ENCODE assay signal across 12 mouse cellular contexts in genomic region chr9:114979969-114980368, GRCm38 (mm10). TPM values are rescaled to one million over a fixed set of nuclear protein-coding genes. Genes with fewer than 3 reads are reported as not detected.
DNase-seq lines count a peak whose midpoint lies in the region; ATAC-seq and TF ChIP-seq lines count a peak whose summit lies in the region.
"Had no signal": no experiment of that assay in that cellular context is flagged by ENCODE, and none has a peak within 500 bp of the region (broad histone marks: within the 10 kb centered on the region; RNA-seq: fewer than 3 reads in every experiment).

No protein-coding gene starts in this region.

- H3K4me1 ChIP-seq in kidney, embryonic 15.5 days, result peaks cover 23% of the 10 kb centered on the region
- H3K4me1 ChIP-seq in stomach, embryonic 16.5 days (ENCODE audit: control insufficient read depth, insufficient read depth, low read length), result peaks cover 11% of the 10 kb centered on the region
- 0 out of 2 replicates have a peak, but pooled peaks cover 3% of the 10 kb centered on the region for H3K4me1 ChIP-seq in stomach, postnatal 0 days (replicated peaks; ENCODE audit: control insufficient read depth, insufficient read depth)
- peaks cover 11% of the 10 kb centered on the region for H3K4me1 ChIP-seq in intestine, postnatal 0 days (replicated peaks; ENCODE audit: control insufficient read depth, insufficient read depth, low read length)

- H3K27me3 ChIP-seq in kidney, embryonic 15.5 days, result peaks cover 15% of the 10 kb centered on the region
- no peaks in the 10 kb centered on the region; the same call in 1 of the 2 replicates for H3K27me3 ChIP-seq in stomach, embryonic 16.5 days (ENCODE audit: control insufficient read depth, insufficient read depth, low read length)
- H3K27me3 ChIP-seq in stomach, postnatal 0 days (ENCODE audit: control insufficient read depth, insufficient read depth, low read length), result no peaks in the 10 kb centered on the region
- H3K27me3 ChIP-seq in intestine, postnatal 0 days (replicated peaks; ENCODE audit: control insufficient read depth, insufficient read depth, low read length), result no peaks in the 10 kb centered on the region

- no peak overlapping the region for H3K27ac ChIP-seq in kidney, embryonic 15.5 days
- H3K27ac ChIP-seq in stomach, embryonic 16.5 days (ENCODE audit: low read length), result no peak overlapping the region
- H3K27ac ChIP-seq in stomach, postnatal 0 days (replicated peaks), result no peak overlapping the region
- 0 out of 2 replicates have a peak overlapping the region, but pooled peaks have one; percentile 28 for H3K27ac ChIP-seq in intestine, postnatal 0 days (ENCODE audit: low read depth, low read length)
- H3K27ac ChIP-seq: liver, embryonic 12.5 days had no signal

- intact Hi-C loops in gastrocnemius, postnatal 14 days (cut with DNase I; ENCODE audit: low total_unique reads), result no loop called here

- H3K9ac ChIP-seq in kidney, embryonic 15.5 days, result no peak overlapping the region
- no peak overlapping the region for H3K9ac ChIP-seq in stomach, embryonic 16.5 days (ENCODE audit: low read length)
- H3K9ac ChIP-seq in stomach, postnatal 0 days (ENCODE audit: low read length), result no peak overlapping the region
- H3K9ac ChIP-seq in intestine, postnatal 0 days (ENCODE audit: low read depth, low read length), result no peak overlapping the region
- H3K9ac ChIP-seq: liver, embryonic 12.5 days had no signal

- peak overlapping the region; percentile 93 for H3K4me2 ChIP-seq in kidney, embryonic 15.5 days
- H3K4me2 ChIP-seq in stomach, embryonic 16.5 days (ENCODE audit: low read depth, low read length), result 0 out of 2 replicates have a peak overlapping the region, but pooled peaks have one; percentile 87
- H3K4me2 ChIP-seq in stomach, postnatal 0 days (replicated peaks; ENCODE audit: low read depth), result no peak overlapping the region; the same call in 1 of the 2 replicates
- H3K4me2 ChIP-seq in intestine, postnatal 0 days (replicated peaks; ENCODE audit: low read depth), result peak overlapping the region; percentile 95

- TF ChIP-seq CTCF in stomach, postnatal 0 days (IDR thresholded peaks at IDR 0.05; ENCODE audit: low read depth), result no peak
- TF ChIP-seq CTCF in intestine, postnatal 0 days (IDR thresholded peaks at IDR 0.05; ENCODE audit: low read depth), result no peak

- 60% methylated on average over 6 of the region's 6 CpGs for WGBS in kidney, embryonic 15.5 days
- 57% methylated on average over 6 of the region's 6 CpGs for WGBS in stomach, embryonic 16.5 days
- 56% methylated on average over 6 of the region's 6 CpGs for whole genome bisulfite sequencing in stomach, postnatal 0 days
- WGBS in intestine, postnatal 0 days, result 30% methylated on average over 6 of the region's 6 CpGs

- no peaks in the 10 kb centered on the region for H3K9me3 ChIP-seq in kidney, embryonic 15.5 days (replicated peaks)
- no peaks in the 10 kb centered on the region; the same call in 1 of the 2 replicates for H3K9me3 ChIP-seq in stomach, embryonic 16.5 days (replicated peaks; ENCODE audit: control insufficient read depth, low read length)
- H3K9me3 ChIP-seq in stomach, postnatal 0 days (ENCODE audit: control insufficient read depth, low read length), result no peaks in the 10 kb centered on the region
- no peaks in the 10 kb centered on the region for H3K9me3 ChIP-seq in intestine, postnatal 0 days (ENCODE audit: control insufficient read depth)
- H3K9me3 ChIP-seq: liver, embryonic 12.5 days had no signal

- no peak for DNase-seq in kidney, postnatal 10 days
- DNase-seq in stomach, postnatal 0 days (ENCODE audit: low spot score), result no peak
- DNase-seq in right cerebral cortex, postnatal 36 days (ENCODE audit: low spot score in 2 of 2), result peak; percentile 30 to 31
- no peak for DNase-seq in gastrocnemius, postnatal 14 days
- DNase-seq in layer of hippocampus, adult 8-10 months (ENCODE audit: low spot score in 2 of 2), result no peak
- DNase-seq: cerebellum, postnatal 25 days; heart, adult 18-20 months; thymus, postnatal 36 days had no signal

- no peak for TF ChIP-seq EP300 in stomach, postnatal 0 days (optimal IDR thresholded peaks at IDR 0.05)

- no peak for ATAC-seq in kidney, embryonic 15.5 days (replicated peaks; ENCODE audit: low FRiP score)
- ATAC-seq in stomach, embryonic 16.5 days (ENCODE audit: insufficient read depth, low FRiP score), result no peak
- ATAC-seq in stomach, postnatal 0 days (ENCODE audit: low FRiP score, low TSS enrichment), result no peak
- ATAC-seq in intestine, postnatal 0 days, result no peak
- ATAC-seq: liver, embryonic 12.5 days had no signal

- no peak overlapping the region for H3K4me3 ChIP-seq in kidney, embryonic 15.5 days (replicated peaks)
- peak overlapping the region; percentile 72; the same call in 1 of the 2 replicates for H3K4me3 ChIP-seq in stomach, embryonic 16.5 days (replicated peaks; ENCODE audit: low read length)
- H3K4me3 ChIP-seq in stomach, postnatal 0 days (ENCODE audit: low read depth, low read length), result no peak overlapping the region
- H3K4me3 ChIP-seq in intestine, postnatal 0 days (ENCODE audit: low read depth, low read length), result 0 out of 2 replicates have a peak overlapping the region, but pooled peaks have one; percentile 84

- no peaks in the 10 kb centered on the region for H3K36me3 ChIP-seq in kidney, embryonic 15.5 days
- H3K36me3 ChIP-seq in stomach, embryonic 16.5 days (ENCODE audit: control insufficient read depth, insufficient read depth, low read length), result no peaks in the 10 kb centered on the region
- no peaks in the 10 kb centered on the region for H3K36me3 ChIP-seq in stomach, postnatal 0 days (ENCODE audit: control insufficient read depth, insufficient read depth, low read length)
- H3K36me3 ChIP-seq in intestine, postnatal 0 days (ENCODE audit: control insufficient read depth, insufficient read depth), result no peaks in the 10 kb centered on the region
- H3K36me3 ChIP-seq: liver, embryonic 12.5 days had no signal

RNA-seq across cellular contexts. Expression of gene Osbpl10, which starts 1.6 kb away (rescaled TPM):
- 2.3 and 3.1 TPM in 2 replicates for polyA plus RNA-seq in kidney, embryonic 15.5 days (2015; fragmentation: Nextera tagmentation; extraction: Ambion mirVana)
- polyA plus RNA-seq in stomach, embryonic 16.5 days (2015; fragmentation: Nextera tagmentation; extraction: Ambion mirVana), result 0.95 and 1.4 TPM in 2 replicates
- polyA plus RNA-seq in stomach, postnatal 0 days (2015; fragmentation: Nextera tagmentation; extraction: Ambion mirVana), result 1.4 and 1.7 TPM in 2 replicates
- polyA plus RNA-seq in intestine, postnatal 0 days (2015; fragmentation: Nextera tagmentation; extraction: Ambion mirVana), result 3.8 and 4.3 TPM in 2 replicates
- total RNA-seq in gastrocnemius, postnatal 14 days (2021), result 1 to 10 TPM; 5.9 to 6.7 TPM
- total RNA-seq in layer of hippocampus, adult 8-10 months (2022), result 10 to 100 TPM; 19.5 to 29.8 (median 23.5) TPM

RNA-seq across cellular contexts. Expression of gene Rps27rt, which starts 2.6 kb away (rescaled TPM):
- polyA plus RNA-seq in kidney, embryonic 15.5 days (2015; fragmentation: Nextera tagmentation; extraction: Ambion mirVana), result 310 and 532 TPM in 2 replicates
- polyA plus RNA-seq in stomach, embryonic 16.5 days (2015; fragmentation: Nextera tagmentation; extraction: Ambion mirVana), result 421 and 444 TPM in 2 replicates
- polyA plus RNA-seq in stomach, postnatal 0 days (2015; fragmentation: Nextera tagmentation; extraction: Ambion mirVana), result 682 and 701 TPM in 2 replicates
- polyA plus RNA-seq in intestine, postnatal 0 days (2015; fragmentation: Nextera tagmentation; extraction: Ambion mirVana), result 456 and 498 TPM in 2 replicates
- total RNA-seq in gastrocnemius, postnatal 14 days (2021), result 10 to 100 TPM; 11.8 to 14.8 TPM
- 10 to 100 TPM; 12.1 to 53.7 (median 21.9) TPM for total RNA-seq in layer of hippocampus, adult 8-10 months (2022)

RNA-seq across cellular contexts. Expression of gene Gpd1l, which starts 46.2 kb away (rescaled TPM):
- 19.5 and 20.1 TPM in 2 replicates for polyA plus RNA-seq in kidney, embryonic 15.5 days (2015; fragmentation: Nextera tagmentation; extraction: Ambion mirVana)
- polyA plus RNA-seq in stomach, embryonic 16.5 days (2015; fragmentation: Nextera tagmentation; extraction: Ambion mirVana), result 18.7 and 20.2 TPM in 2 replicates
- 17.3 and 19.2 TPM in 2 replicates for polyA plus RNA-seq in stomach, postnatal 0 days (2015; fragmentation: Nextera tagmentation; extraction: Ambion mirVana)
- polyA plus RNA-seq in intestine, postnatal 0 days (2015; fragmentation: Nextera tagmentation; extraction: Ambion mirVana), result 31.4 and 32.9 TPM in 2 replicates
- 10 to 100 TPM; 17.2 to 20.8 TPM for total RNA-seq in gastrocnemius, postnatal 14 days (2021)
- total RNA-seq in layer of hippocampus, adult 8-10 months (2022), result 10 to 100 TPM; 69.4 to 87.5 (median 76.5) TPM

Comparison
In these comparisons a context has a peak if more than half of its experiments do, and no peak if none do; other contexts are left out.
1. H3K4me3 ChIP-seq: peak in stomach, embryonic 16.5 days (single experiment) and intestine, postnatal 0 days (single experiment); none in kidney, embryonic 15.5 days (single experiment) and stomach, postnatal 0 days (single experiment).
2. DNase-seq: peak in right cerebral cortex, postnatal 36 days (2 of 2); none in kidney, postnatal 10 days (single experiment), stomach, postnatal 0 days (single experiment), gastrocnemius, postnatal 14 days (single experiment) and layer of hippocampus, adult 8-10 months (0 of 2).